Mouse (Mus musculus): ENCODE measurements around the gene Dlx6. TPM values are rescaled to one million over a fixed set of nuclear protein-coding genes. Genes with fewer than 3 reads are reported as not detected.
A peak's percentile ranks its signal among the peaks of the same experiment; 100 is the strongest.

Dlx6 gene
- polyA plus RNA-seq, 1 experiment from 2014 or later = 1.0 TPM

GRCm38 (mm10) chr6:6880361-6881114 is 17.4 kb downstream of the Dlx6 start:
- under 1% methylated on average over 24 of the region's 24 CpGs for WGBS

DNA sequence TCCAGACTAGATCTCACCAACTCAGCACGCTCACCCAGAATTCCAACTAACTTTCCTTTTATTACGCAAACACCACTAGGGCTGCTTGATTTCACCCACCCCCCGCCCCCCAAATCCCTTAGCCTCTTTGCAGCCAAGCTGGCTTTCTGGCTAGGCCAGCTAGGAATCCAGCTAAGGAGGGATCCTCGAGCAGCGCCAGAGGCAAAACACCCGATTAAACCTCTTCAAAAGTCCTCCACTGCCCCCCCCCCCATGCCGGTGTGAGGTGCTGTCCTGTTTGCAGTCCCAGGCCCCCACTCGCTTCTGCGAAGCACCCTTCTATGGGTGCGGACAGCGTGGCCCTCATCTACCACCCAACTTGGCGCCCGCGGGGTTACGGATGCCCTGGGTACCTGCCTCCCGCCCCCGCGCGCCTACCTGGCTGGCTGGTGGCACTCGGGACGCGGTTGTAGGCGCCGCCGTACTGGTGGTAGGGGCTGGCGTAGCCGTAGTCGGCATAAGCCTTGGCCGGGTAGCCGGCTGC is 18.0 kb downstream of the Dlx6 start:
- ATAC-seq (ENCODE audit: low FRiP score) = peak; percentile 20
- WGBS = 1% methylated on average over 30 of the region's 30 CpGs
- H3K4me1 ChIP-seq = peaks cover 20% of the 10 kb centered on the region
- H3K4me2 ChIP-seq (replicated peaks) = peak overlapping the region; percentile 57
- no peaks in the 10 kb centered on the region for H3K36me3 ChIP-seq
- H3K27me3 ChIP-seq = peaks cover 84% of the 10 kb centered on the region
- no peak overlapping the region; the same call in 1 of the 2 replicates for H3K27ac ChIP-seq
- peak overlapping the region; percentile 39 for H3K9ac ChIP-seq
- H3K9me3 ChIP-seq (replicated peaks) = no peaks in the 10 kb centered on the region
- H3K4me3 ChIP-seq = peak overlapping the region; percentile 40

More at GRCm38 (mm10) chr6:6880361-6881114, 17.4 kb downstream of the Dlx6 start:
- no peak for ATAC-seq (ENCODE audit: low FRiP score)
- Histone ChIP-seq H3K36me3 (no peaks in the 10 kb centered on the region), H3K4me2 (replicated peaks) (peak overlapping the region; percentile 57), H3K9me3 (replicated peaks) (no peaks in the 10 kb centered on the region), H3K27ac (no peak overlapping the region), H3K4me3 (peak overlapping the region; percentile 40), H3K4me1 (peaks cover 20% of the 10 kb centered on the region), H3K9ac (peak overlapping the region; percentile 39), H3K27me3 (peaks cover 91% of the 10 kb centered on the region)

- H3K4me1 ChIP-seq = peaks cover 20% of the 10 kb centered on the region
- H3K4me2 ChIP-seq (replicated peaks) = peak within 1 kb of the TSS; percentile 57
- WGBS = under 1% methylated on average over 32 of the region's 42 CpGs
- no peaks in the 10 kb centered on the region for H3K9me3 ChIP-seq (replicated peaks)
- H3K27me3 ChIP-seq = peaks cover 79% of the 10 kb centered on the region
- peak within 1 kb of the TSS; percentile 39 for H3K9ac ChIP-seq
- peak; percentile 57 for ATAC-seq (ENCODE audit: low FRiP score)
- no peaks in the 10 kb centered on the region for H3K36me3 ChIP-seq
- H3K4me3 ChIP-seq = peak within 1 kb of the TSS; percentile 40
- no peak within 1 kb of the TSS; the same call in 1 of the 2 replicates for H3K27ac ChIP-seq
Observed at GRCm38 (mm10) chr6:6881638-6882190, 18.6 kb downstream of the Dlx6 start, which contains the start of gene Dlx5. Gene Dlx5, minus strand, starts transcription at chr6:6882085.

GRCm38 (mm10) chr6:6882266-6882797 is 19.2 kb downstream of the Dlx6 start:
- no peaks in the 10 kb centered on the region for H3K9me3 ChIP-seq (replicated peaks)
- no peak overlapping the region; the same call in 1 of the 2 replicates for H3K9ac ChIP-seq
- peaks cover 20% of the 10 kb centered on the region for H3K4me1 ChIP-seq
- no peak for ATAC-seq (ENCODE audit: low FRiP score)
- peak overlapping the region; percentile 40; the same call in 1 of the 2 replicates for H3K4me3 ChIP-seq
- peak overlapping the region; percentile 57 for H3K4me2 ChIP-seq (replicated peaks)
- H3K27me3 ChIP-seq = peaks cover 73% of the 10 kb centered on the region
- 5% methylated on average over 10 of the region's 11 CpGs for WGBS
- H3K27ac ChIP-seq = no peak overlapping the region
- no peaks in the 10 kb centered on the region for H3K36me3 ChIP-seq

DNA sequence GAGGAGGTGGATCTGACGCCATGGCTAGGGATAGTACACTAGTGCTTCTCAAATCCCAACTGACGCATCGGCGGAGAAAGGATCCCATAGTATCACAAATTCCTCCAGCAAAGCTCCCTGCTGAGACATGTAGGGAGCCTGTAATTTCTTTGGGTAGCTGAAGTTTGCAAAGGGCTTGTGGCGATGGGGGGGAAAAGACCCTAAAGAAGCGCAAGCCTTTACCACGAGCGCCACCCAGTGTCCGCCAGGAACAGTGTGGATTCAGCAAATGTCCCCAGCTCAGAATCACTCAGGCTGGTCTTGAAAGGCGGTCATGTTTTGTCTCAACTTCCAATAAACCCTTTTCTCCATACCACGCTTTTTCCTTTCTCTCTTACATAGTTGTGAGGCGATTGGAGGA is 21.8 kb downstream of the Dlx6 start:
- Histone ChIP-seq H3K27me3 (peaks cover 54% of the 10 kb centered on the region), H3K9ac (no peak overlapping the region), H3K27ac (no peak overlapping the region), H3K4me3 (no peak overlapping the region), H3K36me3 (no peaks in the 10 kb centered on the region), H3K4me2 (replicated peaks) (no peak overlapping the region), H3K9me3 (replicated peaks) (no peaks in the 10 kb centered on the region), H3K4me1 (peaks cover 14% of the 10 kb centered on the region)
- 2% methylated on average over 12 of the region's 12 CpGs for WGBS
- no peak for ATAC-seq (ENCODE audit: low FRiP score)

DNA sequence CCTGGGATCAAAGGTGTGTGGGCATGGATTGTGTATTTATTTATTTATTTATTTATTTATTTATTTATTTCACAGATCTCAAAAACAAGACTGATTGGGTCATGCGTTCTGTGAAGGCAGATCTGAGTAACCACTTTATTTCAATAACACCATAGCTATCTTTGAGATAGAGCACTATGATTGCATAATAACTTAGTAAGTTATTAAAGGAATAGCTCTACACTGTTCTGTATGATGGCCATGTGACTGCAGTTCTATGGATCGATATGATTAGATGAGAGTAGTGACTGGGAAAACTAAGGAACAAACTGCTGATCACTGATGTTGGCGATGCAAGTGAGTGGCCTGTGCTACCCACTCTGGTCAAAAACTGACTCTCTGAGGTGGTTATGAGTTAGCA is 23.1 kb downstream of the Dlx6 start:
- Histone ChIP-seq H3K9me3 (replicated peaks) (no peaks in the 10 kb centered on the region), H3K4me2 (replicated peaks) (no peak overlapping the region), H3K4me3 (no peak overlapping the region), H3K36me3 (no peaks in the 10 kb centered on the region), H3K27ac (no peak overlapping the region), H3K9ac (no peak overlapping the region), H3K4me1 (peaks cover 6% of the 10 kb centered on the region), H3K27me3 (peaks cover 42% of the 10 kb centered on the region)
- 86% methylated on average over 3 of the region's 3 CpGs for WGBS
- no peak for ATAC-seq (ENCODE audit: low FRiP score)

DNA sequence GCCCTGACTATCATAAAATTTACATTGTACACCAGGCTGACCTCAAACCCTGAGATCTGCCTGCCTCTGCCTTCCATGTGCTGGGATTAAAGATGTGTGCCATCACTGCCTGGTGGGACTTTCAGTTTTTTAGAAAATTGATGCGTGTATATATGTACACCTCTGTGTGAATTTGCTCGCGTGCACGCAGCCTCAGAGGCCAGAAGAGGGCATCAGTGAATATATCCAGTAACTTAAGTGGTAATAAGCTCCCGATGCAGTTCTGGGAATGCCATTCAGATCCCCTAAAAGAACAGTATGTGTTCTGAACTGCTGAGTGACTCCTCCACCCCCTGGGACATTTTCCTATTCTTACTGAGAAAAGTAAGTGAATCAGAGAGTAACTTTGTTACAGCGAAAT is 26.9 kb downstream of the Dlx6 start:
- ATAC-seq (ENCODE audit: low FRiP score) = no peak
- H3K9me3 ChIP-seq (replicated peaks) = no peaks in the 10 kb centered on the region
- H3K4me1 ChIP-seq = no peaks in the 10 kb centered on the region
- no peak overlapping the region for H3K9ac ChIP-seq
- no peaks in the 10 kb centered on the region for H3K36me3 ChIP-seq
- H3K27ac ChIP-seq = no peak overlapping the region
- peaks cover 6% of the 10 kb centered on the region for H3K27me3 ChIP-seq
- no peak overlapping the region for H3K4me3 ChIP-seq
- H3K4me2 ChIP-seq (replicated peaks) = no peak overlapping the region
- WGBS = 72% methylated on average over 6 of the region's 6 CpGs

GRCm38 (mm10) chr6:6909586-6909985 is 46.5 kb downstream of the Dlx6 start:
- Histone ChIP-seq H3K9me3 (replicated peaks) (no peaks in the 10 kb centered on the region), H3K4me2 (replicated peaks) (no peak overlapping the region), H3K36me3 (no peaks in the 10 kb centered on the region), H3K4me3 (no peak overlapping the region), H3K4me1 (no peaks in the 10 kb centered on the region), H3K27me3 (no peaks in the 10 kb centered on the region), H3K9ac (no peak overlapping the region), H3K27ac (no peak overlapping the region)
- WGBS = 85% methylated on average over 8 of the region's 8 CpGs
- ATAC-seq (ENCODE audit: low FRiP score) = no peak

DNA sequence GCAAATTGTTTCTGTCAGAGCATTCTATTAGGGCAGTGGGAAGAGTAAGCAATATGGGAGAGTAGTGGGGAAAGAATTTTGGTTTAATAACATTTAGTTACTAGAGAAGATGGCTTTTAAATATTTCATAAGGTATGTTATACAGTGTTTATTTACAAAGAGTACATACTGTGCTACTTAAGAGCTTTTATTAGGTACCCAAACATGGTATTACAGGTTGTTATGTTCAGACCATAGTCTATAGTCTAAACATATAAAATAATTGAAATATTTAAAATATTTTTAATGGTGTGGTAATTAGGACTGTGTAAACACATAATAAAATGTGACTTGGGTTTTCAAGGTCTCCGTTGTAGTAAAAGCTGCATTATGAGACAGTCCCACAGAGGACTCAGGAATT is 51.2 kb downstream of the Dlx6 start:
- no peak overlapping the region for H3K9ac ChIP-seq
- H3K9me3 ChIP-seq (replicated peaks) = no peaks in the 10 kb centered on the region
- H3K4me3 ChIP-seq = no peak overlapping the region
- H3K4me2 ChIP-seq (replicated peaks) = no peak overlapping the region
- no peak overlapping the region for H3K27ac ChIP-seq
- no peaks in the 10 kb centered on the region for H3K36me3 ChIP-seq
- ATAC-seq (ENCODE audit: low FRiP score) = no peak
- no peaks in the 10 kb centered on the region for H3K4me1 ChIP-seq
- H3K27me3 ChIP-seq = no peaks in the 10 kb centered on the region
- 81% methylated on average over 1 of the region's 1 CpGs for WGBS

DNA sequence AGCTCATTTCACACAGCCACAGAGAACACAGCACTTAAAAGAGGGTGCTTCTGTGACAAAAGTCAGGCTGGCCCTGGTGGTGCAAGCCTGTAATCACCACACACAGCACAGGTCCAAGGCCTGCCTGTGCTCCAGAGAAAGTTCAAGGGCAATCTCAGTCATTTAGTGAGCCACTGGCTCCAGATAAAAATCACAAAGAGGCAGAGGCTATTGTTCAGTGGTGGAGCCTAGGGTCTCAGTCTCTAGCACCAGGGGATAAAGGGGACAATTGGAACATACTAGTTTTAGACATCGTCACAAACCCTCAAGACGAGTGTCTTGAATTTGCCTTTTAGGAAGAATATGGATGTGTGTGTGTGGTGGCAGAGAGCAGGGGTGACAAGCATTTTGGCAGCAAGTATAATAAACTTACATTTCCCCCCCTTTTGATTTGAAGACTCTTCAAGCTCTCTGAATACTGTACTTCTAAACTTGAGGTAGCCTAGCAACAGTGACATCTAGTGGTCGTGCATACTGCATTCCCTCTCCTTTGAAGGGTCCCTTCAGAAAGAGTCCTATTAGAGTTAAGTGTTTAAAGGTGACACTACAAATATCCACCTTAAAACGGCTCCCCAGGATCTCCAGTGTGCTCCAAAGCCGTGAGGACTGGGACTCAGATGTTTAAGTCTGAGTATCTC is 51.9 kb downstream of the Dlx6 start:
- Histone ChIP-seq H3K9me3 (replicated peaks) (no peaks in the 10 kb centered on the region), H3K4me2 (replicated peaks) (no peak overlapping the region), H3K27me3 (no peaks in the 10 kb centered on the region), H3K4me1 (no peaks in the 10 kb centered on the region), H3K36me3 (no peaks in the 10 kb centered on the region), H3K9ac (no peak overlapping the region), H3K4me3 (no peak overlapping the region), H3K27ac (no peak overlapping the region)
- WGBS = 39% methylated on average over 5 of the region's 5 CpGs
- ATAC-seq (ENCODE audit: low FRiP score) = peak; percentile 56; the same call in 1 of the 2 replicates

DNA sequence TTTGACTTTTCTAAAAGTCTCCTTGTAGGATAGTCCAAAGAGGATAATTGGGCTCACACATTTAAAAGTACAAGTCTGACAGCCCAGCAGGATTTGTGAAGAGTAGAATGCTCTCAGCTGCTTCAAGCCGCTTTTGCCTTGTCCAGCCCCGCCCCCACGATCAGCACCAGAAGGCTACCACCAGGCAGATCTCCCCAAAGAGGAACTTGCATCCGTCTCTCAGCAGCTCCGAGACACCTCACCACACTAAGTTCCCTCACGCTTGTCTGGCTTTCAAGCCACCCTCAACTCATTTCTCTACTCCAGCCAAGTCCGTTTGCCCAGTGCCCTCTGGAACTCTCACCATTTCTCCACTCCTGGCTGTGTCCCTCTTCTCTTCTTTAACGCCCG is 52.4 kb downstream of the Dlx6 start:
- Histone ChIP-seq H3K4me2 (replicated peaks) (no peak overlapping the region), H3K36me3 (no peaks in the 10 kb centered on the region), H3K9ac (no peak overlapping the region), H3K9me3 (replicated peaks) (no peaks in the 10 kb centered on the region), H3K27ac (no peak overlapping the region), H3K27me3 (no peaks in the 10 kb centered on the region), H3K4me1 (no peaks in the 10 kb centered on the region), H3K4me3 (no peak overlapping the region)
- ATAC-seq (ENCODE audit: low FRiP score) = no peak
- 56% methylated on average over 9 of the region's 9 CpGs for WGBS

DNA sequence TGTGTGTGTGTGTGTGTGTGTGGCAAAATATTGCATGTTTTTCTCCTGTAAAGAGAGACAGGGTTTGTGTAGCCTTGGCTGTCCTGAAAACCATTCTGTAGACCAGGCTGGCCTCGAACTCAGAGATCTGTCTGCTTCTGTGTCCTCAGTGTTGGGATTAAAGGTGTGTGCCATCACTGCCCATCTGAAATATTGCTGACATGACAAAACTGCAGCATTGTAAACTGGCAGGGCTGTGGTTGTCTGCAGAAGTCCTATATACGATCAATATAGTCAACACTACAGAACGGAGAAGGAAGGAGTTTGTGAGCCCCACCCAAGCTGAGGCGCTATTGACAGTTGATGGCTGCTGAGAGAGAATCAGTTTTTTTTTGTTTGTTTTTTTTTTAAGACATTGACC is 54.2 kb downstream of the Dlx6 start:
- H3K27me3 ChIP-seq = no peaks in the 10 kb centered on the region
- no peaks in the 10 kb centered on the region for H3K4me1 ChIP-seq
- no peak for ATAC-seq (ENCODE audit: low FRiP score)
- H3K4me2 ChIP-seq (replicated peaks) = no peak overlapping the region
- H3K9ac ChIP-seq = no peak overlapping the region
- 94% methylated on average over 4 of the region's 4 CpGs for WGBS
- H3K36me3 ChIP-seq = no peaks in the 10 kb centered on the region
- H3K4me3 ChIP-seq = no peak overlapping the region
- no peak overlapping the region for H3K27ac ChIP-seq
- H3K9me3 ChIP-seq (replicated peaks) = no peaks in the 10 kb centered on the region
